Mouse (Mus musculus) ovary, postnatal 14 days (tissue): Measurements from ENCODE around the gene Srd5a1.
"Not testable (repeated sequence)": the region's sequence is repeated elsewhere in the genome, so short reads cannot be mapped to it uniquely, and the experiment has no call there.

Experiments used
- DNase-seq: peaks from one replicate; pipeline ENCODE4 v3.0.0; 2022; ENCODE audit warnings: low spot score

Gene Srd5a1

DNA sequence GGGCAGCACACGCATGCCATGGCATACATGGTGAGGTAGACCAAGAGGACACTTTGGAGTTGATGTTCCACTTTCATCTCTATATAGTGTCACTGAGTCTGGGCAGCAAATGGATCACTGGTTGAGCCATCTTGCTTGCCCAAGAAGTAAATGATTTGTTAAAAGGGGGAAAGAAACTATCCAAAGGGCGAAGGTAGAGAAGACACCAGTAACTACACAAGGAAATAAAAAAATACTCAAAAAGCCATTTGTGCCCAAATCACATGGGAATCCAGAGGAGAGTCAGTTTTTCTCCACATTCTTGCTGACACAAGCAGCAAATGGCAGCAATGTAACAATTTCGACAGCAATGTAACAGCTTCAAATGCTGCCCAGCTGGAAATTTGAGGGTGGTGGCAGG is 38.6 kb downstream of the Srd5a1 start:
- no peak for DNase-seq

DNA sequence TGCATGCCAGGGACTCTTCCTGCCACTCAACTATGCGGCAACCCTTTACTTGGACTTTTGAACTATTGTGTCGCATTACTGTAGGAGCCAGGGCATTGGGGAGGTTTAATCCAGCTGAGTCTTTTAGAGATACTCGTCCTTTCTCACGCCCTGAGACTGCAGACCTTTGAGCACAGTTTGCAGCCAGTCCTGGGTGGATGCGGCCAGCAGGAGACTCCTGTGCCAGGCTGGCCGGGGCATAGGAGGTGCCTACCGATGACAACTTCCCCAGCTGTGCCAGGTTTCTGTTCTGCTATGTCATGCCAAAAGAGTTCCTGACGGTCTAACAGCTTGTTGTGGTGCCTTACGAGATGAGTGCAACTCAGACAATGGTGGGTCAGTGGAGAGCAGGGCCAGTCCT is 42.0 kb downstream of the Srd5a1 start:
- no peak for DNase-seq

DNA sequence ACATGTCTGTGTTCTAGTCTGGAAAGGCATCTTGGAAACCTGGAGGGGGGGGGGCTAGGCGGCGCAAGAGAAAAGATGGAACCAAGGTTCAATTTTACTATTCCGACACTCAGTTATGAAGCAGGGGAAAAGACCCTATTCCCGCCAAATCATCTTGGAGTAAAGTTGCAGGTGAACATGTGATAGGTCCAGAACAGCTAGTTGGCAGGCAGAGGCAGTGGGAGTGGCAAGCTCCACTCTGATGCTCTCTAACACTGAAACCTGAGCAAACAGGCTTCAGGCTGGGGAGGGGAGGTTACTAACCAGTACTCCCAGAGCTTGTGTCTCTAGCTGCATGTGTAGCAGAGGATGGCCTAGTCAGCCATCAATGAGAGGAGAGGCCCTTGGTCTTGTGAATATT is 45.8 kb downstream of the Srd5a1 start:
- DNase-seq: not testable (repeated sequence)

DNA sequence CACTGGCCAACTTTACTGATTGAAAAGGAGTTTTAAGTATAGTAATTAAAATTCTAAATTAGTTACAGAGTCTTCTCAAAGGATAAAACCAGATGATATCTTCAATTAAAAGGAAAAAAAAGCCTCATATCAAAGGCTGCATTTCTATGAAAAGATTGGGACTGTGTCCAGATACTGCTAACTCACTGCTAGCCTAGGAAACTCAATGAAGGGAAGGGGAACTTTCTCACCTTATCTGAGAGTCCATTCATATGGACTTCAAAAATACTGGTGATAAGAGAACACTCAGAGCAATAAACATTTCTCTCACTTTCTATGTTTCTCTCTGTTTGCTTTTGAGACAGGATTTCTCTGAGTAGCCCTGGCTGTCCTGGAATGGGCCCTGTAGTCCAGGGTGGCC is 46.7 kb downstream of the Srd5a1 start:
- DNase-seq: no peak

- no peak for DNase-seq
Observed at GRCm38 (mm10) chr13:69563905-69564304, 47.3 kb downstream of the Srd5a1 start.

GRCm38 (mm10) chr13:69562654-69563574 is 48.3 kb downstream of the Srd5a1 start:
- DNase-seq: no peak

DNA sequence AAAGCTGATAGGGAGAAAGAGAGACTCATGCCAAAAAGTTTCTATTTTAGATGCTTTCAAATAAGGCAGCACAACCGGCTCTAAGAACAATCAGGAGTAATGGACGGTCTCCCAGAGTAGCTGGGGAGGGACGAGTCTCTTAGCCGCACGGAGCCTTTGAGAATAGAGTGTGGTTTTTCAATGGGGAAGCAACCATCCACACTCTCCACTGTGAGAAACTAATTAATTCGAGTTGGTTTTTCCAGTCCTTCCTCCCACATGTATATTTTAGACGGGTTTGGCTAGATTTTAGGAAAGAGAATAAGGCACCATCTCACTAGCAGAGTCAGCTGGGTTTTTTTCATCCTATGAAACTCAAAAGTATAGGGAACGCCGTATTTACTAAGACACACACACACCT is 49.2 kb downstream of the Srd5a1 start:
- DNase-seq: no peak

DNA sequence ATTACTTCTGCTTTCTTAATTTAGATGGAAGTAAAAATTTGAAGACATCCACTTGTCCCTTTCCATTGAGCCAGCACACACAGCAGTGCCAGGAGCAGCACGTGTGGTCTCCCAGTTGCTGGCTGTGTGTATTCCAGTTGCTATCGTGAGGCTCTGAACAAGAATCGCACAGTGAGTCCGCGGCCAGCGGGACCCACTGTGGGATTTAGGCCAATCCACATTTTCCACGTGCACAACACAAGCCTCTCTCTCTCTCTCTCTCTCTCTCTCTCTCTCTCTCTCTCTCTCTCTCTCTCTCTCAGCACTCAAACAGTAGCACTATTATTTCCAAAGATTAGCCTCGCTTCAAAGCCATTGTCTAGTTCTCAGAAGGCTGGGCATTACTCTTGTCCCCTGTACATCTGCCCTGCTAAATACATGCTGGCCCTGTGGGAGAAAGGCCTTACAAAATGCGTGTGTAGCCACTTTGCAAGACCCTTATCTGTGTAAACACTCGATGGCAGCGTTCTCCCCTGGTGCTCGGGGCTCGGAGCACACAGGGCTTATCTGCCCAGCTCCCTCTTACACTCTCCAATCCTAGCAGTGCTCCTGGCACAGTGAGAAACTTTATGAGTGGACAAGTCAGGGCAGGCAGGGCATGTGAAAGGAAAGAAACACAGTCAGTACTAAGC is 51.8 kb downstream of the Srd5a1 start:
- no peak for DNase-seq

DNA sequence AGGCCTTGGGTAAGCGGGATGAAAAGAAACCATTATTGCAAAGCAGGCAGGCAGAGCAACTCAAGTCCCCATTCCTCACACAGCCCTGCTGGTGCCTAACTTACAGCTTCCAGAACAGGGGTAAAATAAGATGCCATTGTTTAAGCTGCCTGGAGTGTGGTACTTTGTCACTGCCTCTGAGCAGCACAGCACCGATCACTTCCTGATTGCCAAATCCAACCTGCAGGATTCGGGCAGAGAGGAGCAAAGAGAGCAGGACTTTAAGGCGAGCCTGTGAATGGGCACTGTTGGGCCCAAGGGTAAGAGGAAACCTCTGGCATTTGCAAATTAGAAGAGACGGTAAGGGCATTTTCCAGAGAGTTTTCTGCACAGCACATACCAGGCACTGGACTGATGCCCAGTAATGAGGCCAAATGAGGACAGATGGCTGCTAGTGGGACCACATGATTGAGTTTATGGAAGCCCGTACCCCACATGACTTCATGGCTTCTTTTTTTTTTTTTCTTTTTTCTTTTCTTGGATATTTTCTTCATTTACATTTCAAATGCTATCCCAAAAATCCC is 53.1 kb downstream of the Srd5a1 start:
- DNase-seq: no peak

GRCm38 (mm10) chr13:69556728-69557127 is 54.5 kb downstream of the Srd5a1 start:
- no peak for DNase-seq

- DNase-seq: no peak
Observed at GRCm38 (mm10) chr13:69555957-69556482, 55.2 kb downstream of the Srd5a1 start.

GRCm38 (mm10) chr13:69555045-69555444 is 56.2 kb downstream of the Srd5a1 start:
- no peak for DNase-seq

DNA sequence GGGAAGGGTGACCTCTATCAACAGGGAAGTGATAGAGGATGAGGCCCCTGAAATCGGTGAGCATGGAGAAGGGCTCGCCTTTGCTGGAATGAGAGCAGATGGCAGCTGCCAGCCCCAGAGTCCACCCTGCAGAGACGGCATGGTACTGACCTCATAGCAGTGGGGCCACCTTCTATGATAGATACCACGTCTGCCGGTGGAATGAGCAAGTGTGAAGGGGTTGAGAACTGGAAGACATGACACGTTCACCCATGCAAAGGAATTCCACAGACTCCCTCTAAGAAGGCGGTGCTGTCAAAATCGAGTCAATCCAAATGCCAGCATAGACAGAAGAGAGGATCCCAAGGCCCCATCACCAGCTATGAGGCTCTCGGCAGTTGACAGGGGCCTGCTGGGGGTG is 57.0 kb downstream of the Srd5a1 start:
- DNase-seq: no peak

- DNase-seq: no peak
Observed at GRCm38 (mm10) chr13:69553024-69553423, 58.2 kb downstream of the Srd5a1 start.

DNA sequence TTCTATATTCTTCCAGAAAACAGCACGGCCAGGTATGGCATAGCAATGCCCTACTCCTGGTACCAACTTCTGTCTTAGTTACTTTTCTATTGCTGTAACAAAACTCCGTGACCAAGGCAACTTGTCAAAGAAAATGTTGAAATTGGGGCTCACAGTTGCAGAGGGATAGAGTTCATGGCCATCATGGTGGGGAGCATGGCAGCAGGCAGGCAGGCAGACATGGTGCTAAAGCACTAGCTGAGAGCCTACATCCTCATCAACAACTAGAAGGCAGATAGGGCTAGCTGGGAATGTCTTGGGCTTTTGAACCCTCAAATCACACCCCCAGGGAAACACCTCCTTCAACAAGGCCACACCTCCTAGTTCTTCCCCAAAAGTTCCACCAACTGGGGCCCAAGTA is 60.4 kb downstream of the Srd5a1 start:
- DNase-seq: no peak

DNA sequence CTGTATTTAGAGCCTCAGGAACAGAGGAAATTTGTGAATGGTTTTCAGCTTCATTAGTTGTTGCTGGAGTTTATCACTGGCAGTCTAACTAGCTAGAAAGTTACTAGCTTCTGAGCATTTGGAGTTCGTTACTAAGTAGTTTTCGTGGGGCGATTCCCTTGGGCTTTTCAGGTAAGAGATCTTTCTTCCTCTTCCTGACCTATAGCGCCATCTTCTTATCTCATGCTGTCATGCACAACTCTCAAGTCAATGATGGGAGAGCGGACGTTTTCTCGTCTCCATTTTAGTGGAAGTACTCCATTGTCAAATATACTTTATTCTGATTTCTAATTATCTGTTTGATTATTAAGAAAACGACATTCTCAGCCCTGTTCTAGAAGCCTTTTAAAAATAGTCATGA is 61.3 kb downstream of the Srd5a1 start:
- DNase-seq: no peak

DNA sequence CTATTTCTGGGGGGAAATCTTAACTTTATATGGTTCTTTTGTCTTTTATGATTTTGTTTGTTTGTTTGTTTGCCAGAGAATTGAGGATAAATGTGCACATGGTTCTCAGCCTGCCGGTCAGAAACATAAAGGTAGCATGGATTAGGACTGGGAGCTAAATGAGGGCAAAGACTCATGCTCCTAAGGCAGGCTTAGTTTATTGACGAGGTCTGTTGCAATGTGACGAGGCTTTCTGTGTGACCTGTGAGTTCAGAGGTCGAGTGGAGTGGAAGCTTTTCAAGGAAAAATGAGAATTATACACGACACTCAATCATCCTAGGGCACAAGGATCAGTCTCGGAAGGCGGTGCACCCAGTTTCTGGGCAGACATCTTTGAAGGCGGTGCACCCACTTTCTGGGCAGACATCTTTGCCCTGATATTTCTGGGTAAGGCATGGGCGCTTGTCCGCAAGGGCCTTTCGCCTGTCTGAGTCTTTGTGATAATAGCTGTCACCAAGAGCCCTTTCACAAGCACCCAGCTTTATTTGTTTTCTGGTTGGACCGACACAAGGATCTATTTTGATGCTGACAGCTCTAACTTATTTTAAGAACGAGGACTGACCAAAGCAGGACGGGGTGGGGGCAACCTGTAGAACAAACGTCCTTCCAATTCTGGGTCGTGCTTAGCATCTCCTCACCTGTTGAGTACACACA is 63.6 kb downstream of the Srd5a1 start:
- no peak for DNase-seq

- DNase-seq: no peak
Observed at GRCm38 (mm10) chr13:69545019-69545418, 66.2 kb downstream of the Srd5a1 start.

DNA sequence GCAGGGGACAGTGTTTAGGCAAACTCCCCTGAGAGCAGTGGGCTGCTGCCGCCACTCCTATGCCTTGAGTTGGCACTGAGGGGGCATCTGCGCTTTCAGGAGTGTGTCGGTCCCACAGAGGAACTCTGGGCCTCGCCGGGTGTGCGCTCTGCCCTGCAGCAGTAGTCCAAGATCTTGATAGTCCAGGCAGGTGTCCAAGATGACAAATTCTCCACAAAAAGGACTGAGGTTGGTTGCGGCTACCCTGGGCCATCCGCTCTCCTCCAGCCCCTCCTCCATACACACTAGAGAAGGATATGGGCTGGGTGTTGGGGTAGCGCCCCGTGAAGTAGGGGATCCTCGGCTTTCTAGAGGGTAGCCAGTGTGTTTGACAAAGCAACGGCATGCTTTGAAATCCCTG is 67.6 kb downstream of the Srd5a1 start:
- DNase-seq: no peak

- no peak for DNase-seq
Observed at GRCm38 (mm10) chr13:69542571-69543352, 68.5 kb downstream of the Srd5a1 start.

GRCm38 (mm10) chr13:69541776-69542175 is 69.5 kb downstream of the Srd5a1 start:
- no peak for DNase-seq
